Mouse (Mus musculus): ENCODE results near the gene 4933415F23Rik.

- TF ChIP-seq POLR2A (IDR thresholded peaks at IDR 0.05; ENCODE audit: insufficient read depth, low read depth, low read length) (no peak), CTCF (IDR thresholded peaks at IDR 0.05; ENCODE audit: insufficient read depth, low read depth, low read length) (no peak)
Measured at GRCm38 (mm10) chr1:23119406-23119805, 17.4 kb upstream of the 4933415F23Rik start.
